Mouse (Mus musculus) cortical plate, adult 2 months (tissue): ENCODE measurements around the gene Smyd2.

Source experiments
- CTCF ChIP-seq: fragments of 200-500 bp; IDR thresholded peaks from 2 replicates; pipeline ENCODE4 v1.5.1; 2011; ENCODE audit warnings: mild to moderate bottlenecking, control low read depth, low read length; ENCODE audit not compliant: insufficient read depth; ENCODE audit errors: extremely low read depth
- POLR2A ChIP-seq: fragments of 200-500 bp; IDR thresholded peaks from 2 replicates; pipeline ENCODE4 v1.6.1; 2011; ENCODE audit warnings: mild to moderate bottlenecking, low read length, control low read depth; ENCODE audit not compliant: insufficient read depth; ENCODE audit errors: extremely low read depth

DNA sequence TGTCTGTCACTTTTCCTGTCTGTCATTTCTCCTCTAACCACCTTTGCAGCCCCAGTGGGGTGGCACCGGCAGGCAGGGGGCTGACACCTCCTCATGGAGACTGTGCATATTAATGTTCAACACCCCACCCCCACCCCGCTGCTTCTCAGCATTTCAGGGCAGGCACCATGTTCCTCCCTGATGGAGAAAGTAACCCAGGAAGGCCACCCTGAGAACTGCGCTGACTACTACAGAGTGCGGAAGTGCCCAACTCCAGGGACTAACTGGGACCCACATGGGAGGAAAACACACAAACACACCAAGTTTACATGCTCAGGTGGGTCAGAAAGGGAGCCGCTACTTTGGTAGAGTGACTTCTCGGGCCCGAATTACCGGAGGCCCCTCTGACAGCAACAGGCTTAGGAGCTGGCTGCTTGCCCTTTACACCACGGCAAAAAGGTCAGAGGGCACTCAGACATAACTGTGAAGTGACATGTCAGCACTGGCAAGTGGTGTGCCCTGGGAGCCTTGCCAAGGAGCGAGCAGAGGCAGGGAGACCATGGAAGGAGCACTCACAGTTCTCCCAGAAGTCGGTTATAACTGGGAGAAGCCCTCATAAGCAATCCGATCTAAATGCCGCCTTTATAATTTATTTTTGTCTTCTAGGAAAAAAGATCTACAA lies 11.3 kb downstream of the Smyd2 start:
- TF ChIP-seq CTCF = no peak
- no peak for TF ChIP-seq POLR2A
